Mouse (Mus musculus) megakaryocyte, adult 5-6 weeks (primary cell): ENCODE measurements at regions not wholly inside any gene's neighbourhood (a gene's known extent, or its start where the extent isn't known, plus 50 kb on each side); places are given as distances from the start of the nearest gene placed in this dataset.

Source experiments
- ATAC-seq: 2 replicates; pipeline ENCODE4 v1.8.0; 2016; ENCODE audit warnings: mild to moderate bottlenecking, inconsistent platforms; ENCODE audit not compliant: poor library complexity, severe bottlenecking

DNA sequence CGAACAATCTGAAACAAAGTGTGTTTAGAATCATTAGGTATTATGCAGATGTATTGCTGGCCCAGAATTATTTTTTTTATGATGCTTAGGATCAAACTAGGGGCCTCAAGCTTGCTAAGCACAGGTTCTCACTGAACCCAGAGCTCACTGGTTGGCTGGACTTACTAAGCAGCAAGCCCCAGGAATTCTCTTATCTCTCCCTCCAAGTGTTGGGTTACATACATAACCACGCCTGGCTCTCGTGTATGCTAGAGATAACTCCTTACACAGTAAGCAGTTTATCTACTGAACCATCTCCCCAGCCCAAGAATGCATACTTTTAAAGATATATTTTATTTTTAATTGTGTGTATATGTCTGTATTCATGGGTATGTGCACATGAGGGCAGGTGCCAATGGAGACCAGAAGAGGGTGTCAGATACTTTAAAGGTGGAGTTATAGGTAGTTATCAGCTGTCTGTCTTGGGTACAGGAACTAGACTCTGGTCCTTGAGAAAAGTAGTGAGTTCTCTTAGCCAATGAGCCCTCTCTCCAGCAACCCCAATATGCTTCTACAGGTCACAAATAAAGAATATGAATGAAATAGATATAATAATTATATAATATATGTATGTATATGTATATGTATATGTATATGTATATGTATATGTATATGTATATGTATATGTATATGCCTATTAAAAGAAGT lies 86.0 kb upstream of the Xpo1 start:
- ATAC-seq = peak; percentile 43; the same call in 1 of the 2 replicates

- no peak for ATAC-seq
These were observed 85.0 kb upstream of the Xpo1 start for GRCm38 (mm10) chr11:23170813-23171212.

DNA sequence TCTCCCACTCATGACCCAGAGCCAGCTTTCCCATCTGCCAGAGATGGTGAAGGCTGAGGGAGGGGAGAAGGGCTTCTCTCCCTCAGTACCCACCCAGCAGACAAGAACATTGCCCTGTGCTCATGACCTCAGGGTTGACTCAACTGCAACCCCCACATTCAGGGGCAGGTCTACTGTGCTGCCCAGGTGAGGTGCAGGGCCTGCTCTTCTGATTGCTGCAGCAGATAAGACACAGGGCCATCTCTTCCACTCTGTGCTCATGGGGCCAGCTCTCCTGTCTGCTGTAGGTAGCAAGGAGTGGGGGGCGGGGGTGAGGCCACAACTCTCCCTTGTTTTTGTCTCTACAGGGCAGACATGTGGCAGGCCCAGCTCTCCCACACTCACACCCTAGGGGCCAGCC lies 84.1 kb upstream of the Xpo1 start:
- no peak for ATAC-seq

DNA sequence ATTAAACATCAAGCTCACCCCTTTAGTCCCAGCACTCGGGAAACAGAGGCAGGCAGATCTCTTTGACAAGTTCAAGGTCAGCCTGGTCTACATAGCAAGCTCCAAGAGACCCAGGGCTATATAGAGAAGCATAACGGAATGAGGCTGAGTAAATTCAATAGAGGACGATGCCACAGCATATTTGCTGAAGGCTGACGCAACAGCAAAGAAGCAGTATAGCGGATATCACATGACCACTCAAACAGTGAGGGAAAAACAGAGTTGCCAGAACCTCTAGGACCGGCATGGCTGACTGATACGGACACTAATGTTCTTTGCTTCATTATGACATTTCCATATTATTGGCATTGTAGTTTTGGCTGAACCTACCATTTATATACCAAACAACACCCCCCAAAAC lies 74.2 kb upstream of the Xpo1 start:
- ATAC-seq = no peak

DNA sequence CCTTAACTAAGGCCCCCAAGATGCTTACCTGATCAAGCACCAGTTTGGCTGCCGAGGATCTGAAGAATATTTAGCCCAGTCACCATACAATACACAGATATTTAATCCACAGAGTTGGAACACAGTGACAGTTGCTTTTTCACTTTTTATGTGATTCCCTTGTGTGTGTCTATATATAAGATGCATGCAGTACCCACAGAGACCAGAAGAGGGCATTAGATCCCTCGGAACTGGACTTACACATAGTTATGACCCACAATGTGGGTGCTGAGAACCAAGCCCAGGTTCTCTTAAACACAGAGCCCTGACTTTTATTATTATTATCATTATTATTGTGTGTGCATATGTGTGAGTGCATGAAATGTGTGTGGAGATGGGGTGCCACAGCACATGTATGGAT lies 70.6 kb upstream of the Xpo1 start:
- no peak for ATAC-seq

DNA sequence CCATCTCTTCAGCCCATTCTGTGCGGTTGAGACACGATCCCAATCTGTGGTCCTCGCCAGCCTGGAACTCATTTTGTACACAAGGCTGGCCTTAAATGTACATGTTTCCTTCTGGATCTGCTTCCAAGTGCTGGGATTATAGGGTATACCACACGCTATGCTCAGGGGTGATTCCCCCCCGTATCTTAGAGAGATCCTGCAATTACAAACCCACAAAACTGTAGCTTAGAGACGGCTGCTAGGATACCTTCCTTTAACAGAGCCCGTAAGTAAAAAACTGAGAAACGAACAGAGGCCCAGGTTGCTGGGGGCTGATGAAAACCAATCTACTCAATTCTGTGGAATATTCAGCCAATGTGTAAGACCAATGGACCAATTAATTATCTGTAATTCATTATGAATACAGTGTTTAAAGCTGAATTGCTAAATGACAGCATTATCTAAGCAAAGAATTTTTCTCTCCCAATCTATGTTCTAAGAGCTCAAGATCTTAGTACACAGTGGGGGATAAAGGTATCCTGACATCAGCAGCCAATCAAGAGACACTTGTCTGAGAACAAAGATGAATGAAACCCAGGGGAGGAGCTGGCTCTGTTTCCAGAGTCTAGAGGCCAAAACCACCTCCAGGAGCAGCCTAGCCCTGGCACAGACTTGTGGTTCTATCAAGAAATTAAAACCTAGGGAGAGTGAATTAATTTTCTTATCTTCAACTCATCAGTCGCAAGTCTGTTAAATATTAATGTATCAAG lies 54.0 kb upstream of the Xpo1 start:
- ATAC-seq = no peak

DNA sequence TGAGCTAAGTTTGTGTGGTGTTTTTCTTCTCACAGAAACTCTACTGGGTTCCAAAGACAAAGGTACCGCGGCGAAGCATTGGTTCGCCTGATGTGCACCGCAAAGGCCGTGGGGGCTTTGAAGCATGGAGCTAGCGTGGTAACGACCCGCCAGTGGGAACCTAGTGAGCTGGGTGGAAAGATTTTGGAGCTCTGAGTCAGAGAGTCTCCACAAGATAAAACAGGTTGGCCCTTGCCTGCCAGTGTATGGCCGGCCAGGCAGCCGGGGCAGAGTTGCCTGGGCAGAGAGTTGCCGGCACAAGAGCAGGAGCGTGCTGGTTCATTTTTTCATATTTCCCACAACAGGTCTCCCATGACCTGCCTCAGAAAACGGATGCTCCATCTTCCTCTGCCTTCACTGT lies 52.3 kb upstream of the Xpo1 start:
- no peak for ATAC-seq

DNA sequence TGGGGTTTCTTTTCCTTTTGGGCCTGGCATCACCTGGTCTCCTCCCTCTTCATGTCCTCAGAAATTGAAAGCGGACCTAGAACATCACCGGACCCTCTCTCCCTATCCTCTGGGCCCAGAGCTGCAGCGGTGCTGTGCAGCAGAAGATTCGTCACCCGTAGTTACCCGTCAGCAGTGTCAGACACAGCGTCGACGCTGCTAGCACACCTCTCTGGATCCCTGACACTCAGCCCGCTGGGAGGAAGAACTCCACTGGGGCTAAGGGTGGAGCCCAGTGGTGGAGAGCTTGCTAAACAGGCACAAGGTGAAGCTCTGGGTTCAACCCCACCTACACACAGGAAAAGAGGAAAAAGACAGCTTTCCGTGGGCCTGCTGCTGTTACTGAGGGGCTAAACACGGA lies 51.8 kb upstream of the Xpo1 start:
- no peak for ATAC-seq
